Mouse (Mus musculus) limb, embryonic 14.5 days (tissue): ENCODE data around the gene Atp6v1b1. TPM values are rescaled to one million over a fixed set of nuclear protein-coding genes. Genes with fewer than 3 reads are reported as not detected.
A peak's percentile ranks its signal among the peaks of the same experiment; 100 is the strongest.

ENCODE experiments used
- ATAC-seq: fragments of 200-750 bp; cut with Nextera tagmentation; 2 replicates; pipeline ENCODE4 v1.8.0; 2017; ENCODE audit warnings: low read depth, moderate number of reproducible peaks, moderate TSS enrichment; ENCODE audit not compliant: low FRiP score
- DNase-seq: peaks from one replicate; pipeline ENCODE4 v3.0.0-alpha.2; 2015; ENCODE audit warnings: low spot score
- H3K27ac ChIP-seq: fragments of 300-500 bp; sonication (generic); replicated peaks from 2 replicates; pipeline ENCODE4 v1.5.1; 2014; ENCODE audit warnings: low read depth, mild to moderate bottlenecking, low read length, moderate library complexity, mixed read lengths
- H3K27me3 ChIP-seq: fragments of 300-500 bp; sonication (generic); 2 replicates; pipeline ENCODE4 v1.6.1; 2014; ENCODE audit warnings: low read length, mixed read lengths; ENCODE audit not compliant: control insufficient read depth, insufficient read depth
- H3K36me3 ChIP-seq: fragments of 300-500 bp; sonication (generic); 2 replicates; pipeline ENCODE4 v1.6.1; 2014; ENCODE audit warnings: mild to moderate bottlenecking, low read length, moderate library complexity, mixed read lengths; ENCODE audit not compliant: control insufficient read depth, insufficient read depth
- H3K4me1 ChIP-seq: fragments of 300-500 bp; sonication (generic); 2 replicates; pipeline ENCODE4 v1.6.1; 2014; ENCODE audit warnings: antibody characterized with exemption, low read length, mixed read lengths; ENCODE audit not compliant: control insufficient read depth, insufficient read depth
- H3K4me2 ChIP-seq: fragments of 300-500 bp; sonication (generic); replicated peaks from 2 replicates; pipeline ENCODE4 v1.6.1; 2014; ENCODE audit warnings: low read depth, mild to moderate bottlenecking, low read length, moderate library complexity; ENCODE audit not compliant: severe bottlenecking
- H3K4me3 ChIP-seq: fragments of 300-500 bp; sonication (generic); replicated peaks from 2 replicates; pipeline ENCODE4 v1.5.1; 2014; ENCODE audit warnings: low read length
- H3K9ac ChIP-seq: fragments of 300-500 bp; sonication (generic); 2 replicates; pipeline ENCODE4 v1.6.1; 2014; ENCODE audit warnings: mild to moderate bottlenecking, low read depth, low read length, moderate library complexity; ENCODE audit not compliant: severe bottlenecking
- H3K9me3 ChIP-seq: fragments of 300-500 bp; sonication (generic); 2 replicates; pipeline ENCODE4 v1.6.1; 2016; ENCODE audit warnings: low read length; ENCODE audit not compliant: control insufficient read depth
- POLR2A ChIP-seq: fragments of 200-500 bp; IDR thresholded peaks from 2 replicates; pipeline ENCODE4 v1.8.0; 2012; ENCODE audit warnings: inconsistent platforms, mild to moderate bottlenecking, moderate library complexity, borderline replicate concordance; ENCODE audit not compliant: insufficient read depth, insufficient read length; ENCODE audit errors: extremely low read depth
- WGBS: fragments of 180-500 bp; shearing (Covaris S2); extraction: QIAGEN DNeasy Blood & Tissue Kit; methylation state at CpG from one replicate; pipeline ENCODE4 v1.1.7; 2014; 5-methylcytosine and 5-hydroxymethylcytosine counted together
- polyA plus RNA-seq, 2 experiments: library from polyadenylated mRNA; depleted of rRNA in 1 of 2; stranded (reverse) in 1 of 2; unstranded in 1 of 2; fragments of >200 nt; fragmentation: Nextera tagmentation in 1 of 2; extraction: Ambion mirVana in 1 of 2; gene quantifications; 2 replicates each; pipeline versions ENCODE4 v1.2.1 to v1.2.3; 2012 to 2014

Gene Atp6v1b1
- polyA plus RNA-seq, 2 experiments = 0.05 TPM; not detected in 1

GRCm38 (mm10) chr6:83701001-83701400, 41.8 kb upstream of the Atp6v1b1 start:
- Histone ChIP-seq H3K9ac (no peak overlapping the region), H3K36me3 (no peaks in the 10 kb centered on the region), H3K4me3 (no peak overlapping the region), H3K9me3 (no peaks in the 10 kb centered on the region), H3K4me2 (no peak overlapping the region), H3K27ac (no peak overlapping the region), H3K27me3 (peaks cover 95% of the 10 kb centered on the region), H3K4me1 (no peaks in the 10 kb centered on the region)
- no peak for TF ChIP-seq POLR2A
- ATAC-seq = no peak
- WGBS = 5% methylated on average over 11 of the region's 11 CpGs
- DNase-seq = no peak

GRCm38 (mm10) chr6:83702146-83702999, 40.4 kb upstream of the Atp6v1b1 start:
- no peak for TF ChIP-seq POLR2A
- H3K27ac ChIP-seq = no peak overlapping the region
- H3K27me3 ChIP-seq = peaks cover 95% of the 10 kb centered on the region
- H3K9ac ChIP-seq = no peak overlapping the region
- H3K4me2 ChIP-seq = peak overlapping the region; percentile 14
- no peak; the same call in 1 of the 2 replicates for ATAC-seq
- no peak for DNase-seq
- H3K36me3 ChIP-seq = no peaks in the 10 kb centered on the region
- 2% methylated on average over 53 of the region's 53 CpGs for WGBS
- peak overlapping the region; percentile 18 for H3K4me3 ChIP-seq
- H3K9me3 ChIP-seq = no peaks in the 10 kb centered on the region
- no peaks in the 10 kb centered on the region for H3K4me1 ChIP-seq

GRCm38 (mm10) chr6:83703000-83703721, 39.6 kb upstream of the Atp6v1b1 start:
- TF ChIP-seq POLR2A = no peak
- WGBS = 2% methylated on average over 27 of the region's 27 CpGs
- no peak overlapping the region for H3K4me3 ChIP-seq
- H3K27ac ChIP-seq = no peak overlapping the region
- H3K4me1 ChIP-seq = no peaks in the 10 kb centered on the region
- H3K9me3 ChIP-seq = no peaks in the 10 kb centered on the region
- ATAC-seq = no peak
- no peak for DNase-seq
- no peak overlapping the region for H3K4me2 ChIP-seq
- peaks cover 94% of the 10 kb centered on the region for H3K27me3 ChIP-seq
- H3K36me3 ChIP-seq = no peaks in the 10 kb centered on the region
- H3K9ac ChIP-seq = 0 out of 2 replicates have a peak overlapping the region, but pooled peaks have one; percentile 12

GRCm38 (mm10) chr6:83703722-83704078, 39.1 kb upstream of the Atp6v1b1 start:
- no peak for TF ChIP-seq POLR2A
- 4% methylated on average over 10 of the region's 10 CpGs for WGBS
- no peak overlapping the region for H3K4me2 ChIP-seq
- 0 out of 2 replicates have a peak overlapping the region, but pooled peaks have one; percentile 12 for H3K9ac ChIP-seq
- no peaks in the 10 kb centered on the region for H3K36me3 ChIP-seq
- H3K27me3 ChIP-seq = peaks cover 94% of the 10 kb centered on the region
- DNase-seq = no peak
- H3K4me3 ChIP-seq = no peak overlapping the region
- no peak for ATAC-seq
- H3K9me3 ChIP-seq = no peaks in the 10 kb centered on the region
- no peak overlapping the region for H3K27ac ChIP-seq
- H3K4me1 ChIP-seq = no peaks in the 10 kb centered on the region

- no peak overlapping the region for H3K4me2 ChIP-seq
- no peak for TF ChIP-seq POLR2A
- no peak for DNase-seq
- H3K9ac ChIP-seq = no peak overlapping the region
- ATAC-seq = no peak
- no peak overlapping the region for H3K27ac ChIP-seq
- no peaks in the 10 kb centered on the region for H3K36me3 ChIP-seq
- H3K4me3 ChIP-seq = no peak overlapping the region; the same call in 1 of the 2 replicates
- WGBS = 7% methylated on average over 1 of the region's 1 CpGs
- H3K27me3 ChIP-seq = peaks cover 94% of the 10 kb centered on the region
- H3K9me3 ChIP-seq = no peaks in the 10 kb centered on the region
- no peaks in the 10 kb centered on the region for H3K4me1 ChIP-seq
Measured at GRCm38 (mm10) chr6:83704294-83704693, 38.5 kb upstream of the Atp6v1b1 start.
